Mouse (Mus musculus) limb, embryonic 14.5 days (tissue): ENCODE results near the gene Zan. TPM values are rescaled to one million over a fixed set of nuclear protein-coding genes. Genes with fewer than 3 reads are reported as not detected.

Source experiments
- ATAC-seq: fragments of 200-750 bp; cut with Nextera tagmentation; 2 replicates; pipeline ENCODE4 v1.8.0; 2017; ENCODE audit warnings: low read depth, moderate number of reproducible peaks, moderate TSS enrichment; ENCODE audit not compliant: low FRiP score
- DNase-seq: peaks from one replicate; pipeline ENCODE4 v3.0.0-alpha.2; 2015; ENCODE audit warnings: low spot score
- H3K27ac ChIP-seq: fragments of 300-500 bp; sonication (generic); replicated peaks from 2 replicates; pipeline ENCODE4 v1.5.1; 2014; ENCODE audit warnings: low read depth, mild to moderate bottlenecking, low read length, moderate library complexity, mixed read lengths
- H3K27me3 ChIP-seq: fragments of 300-500 bp; sonication (generic); 2 replicates; pipeline ENCODE4 v1.6.1; 2014; ENCODE audit warnings: low read length, mixed read lengths; ENCODE audit not compliant: control insufficient read depth, insufficient read depth
- H3K36me3 ChIP-seq: fragments of 300-500 bp; sonication (generic); 2 replicates; pipeline ENCODE4 v1.6.1; 2014; ENCODE audit warnings: mild to moderate bottlenecking, low read length, moderate library complexity, mixed read lengths; ENCODE audit not compliant: control insufficient read depth, insufficient read depth
- H3K4me1 ChIP-seq: fragments of 300-500 bp; sonication (generic); 2 replicates; pipeline ENCODE4 v1.6.1; 2014; ENCODE audit warnings: antibody characterized with exemption, low read length, mixed read lengths; ENCODE audit not compliant: control insufficient read depth, insufficient read depth
- H3K4me2 ChIP-seq: fragments of 300-500 bp; sonication (generic); replicated peaks from 2 replicates; pipeline ENCODE4 v1.6.1; 2014; ENCODE audit warnings: low read depth, mild to moderate bottlenecking, low read length, moderate library complexity; ENCODE audit not compliant: severe bottlenecking
- H3K4me3 ChIP-seq: fragments of 300-500 bp; sonication (generic); replicated peaks from 2 replicates; pipeline ENCODE4 v1.5.1; 2014; ENCODE audit warnings: low read length
- H3K9ac ChIP-seq: fragments of 300-500 bp; sonication (generic); 2 replicates; pipeline ENCODE4 v1.6.1; 2014; ENCODE audit warnings: mild to moderate bottlenecking, low read depth, low read length, moderate library complexity; ENCODE audit not compliant: severe bottlenecking
- H3K9me3 ChIP-seq: fragments of 300-500 bp; sonication (generic); 2 replicates; pipeline ENCODE4 v1.6.1; 2016; ENCODE audit warnings: low read length; ENCODE audit not compliant: control insufficient read depth
- POLR2A ChIP-seq: fragments of 200-500 bp; IDR thresholded peaks from 2 replicates; pipeline ENCODE4 v1.8.0; 2012; ENCODE audit warnings: inconsistent platforms, mild to moderate bottlenecking, moderate library complexity, borderline replicate concordance; ENCODE audit not compliant: insufficient read depth, insufficient read length; ENCODE audit errors: extremely low read depth
- WGBS: fragments of 180-500 bp; shearing (Covaris S2); extraction: QIAGEN DNeasy Blood & Tissue Kit; methylation state at CpG from one replicate; pipeline ENCODE4 v1.1.7; 2014; 5-methylcytosine and 5-hydroxymethylcytosine counted together
- polyA plus RNA-seq, 2 experiments: library from polyadenylated mRNA; depleted of rRNA in 1 of 2; stranded (reverse) in 1 of 2; unstranded in 1 of 2; fragments of >200 nt; fragmentation: Nextera tagmentation in 1 of 2; extraction: Ambion mirVana in 1 of 2; gene quantifications; 2 replicates each; pipeline versions ENCODE4 v1.2.1 to v1.2.3; 2012 to 2014

Gene Zan
- polyA plus RNA-seq, 2 experiments = 0.35 TPM; not detected in 1

DNA sequence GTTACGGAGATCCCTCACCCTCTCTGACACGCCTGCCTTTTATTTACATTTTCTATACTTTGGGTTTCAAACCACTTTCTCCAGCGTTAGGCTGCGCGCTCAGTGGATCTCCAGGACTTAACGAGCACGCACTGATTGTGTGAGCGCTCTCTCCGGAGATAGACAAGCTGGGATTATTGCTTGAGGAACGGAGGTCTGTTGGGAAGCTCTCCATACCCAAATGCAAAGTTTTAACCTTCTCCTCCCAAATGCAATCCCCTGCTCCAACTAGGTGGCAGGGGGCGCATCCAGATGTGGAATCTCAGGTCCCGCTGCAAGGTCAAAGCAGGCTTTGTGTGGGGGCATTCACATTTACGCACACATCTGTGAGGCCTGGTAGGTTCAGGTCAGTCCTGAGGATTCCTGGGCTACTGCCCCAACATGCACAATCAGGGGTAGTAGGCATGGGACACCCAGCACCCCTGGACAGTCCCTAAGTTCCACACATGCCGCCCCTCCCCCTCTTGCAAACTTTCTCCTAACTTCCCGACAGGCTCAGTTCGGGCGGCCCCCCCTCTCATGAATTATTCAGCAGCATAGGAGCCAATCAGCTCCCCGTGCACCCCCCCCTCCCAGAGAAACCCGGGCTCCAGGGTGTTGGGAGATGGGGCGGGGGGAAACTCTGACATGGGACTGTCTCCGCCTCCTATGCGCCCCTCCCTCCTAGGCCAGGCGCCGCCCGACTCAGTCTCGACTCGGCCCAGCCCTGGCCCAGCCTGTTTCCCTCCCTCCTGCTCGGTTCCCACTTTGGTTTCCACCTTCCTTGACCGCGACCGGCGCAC is 127.3 kb downstream of the Zan start, which contains the start of gene Ephb4:
Gene Ephb4, plus strand, starts transcription at position 726 of the 821 bp plus-strand sequence.
- peak; percentile 46; the same call in 1 of the 2 replicates for TF ChIP-seq POLR2A
- Histone ChIP-seq H3K27ac (peak within 1 kb of the TSS; percentile 97), H3K36me3 (peaks cover 12% of the 10 kb centered on the region), H3K4me3 (peak within 1 kb of the TSS; percentile 90), H3K4me2 (peak within 1 kb of the TSS; percentile 91), H3K9ac (peak within 1 kb of the TSS; percentile 95), H3K4me1 (peaks cover 37% of the 10 kb centered on the region), H3K27me3 (no peaks in the 10 kb centered on the region), H3K9me3 (no peaks in the 10 kb centered on the region)
- DNase-seq (peak; percentile 96), ATAC-seq (peak; percentile 96)
- under 1% methylated on average over 22 of the region's 32 CpGs for WGBS

DNA sequence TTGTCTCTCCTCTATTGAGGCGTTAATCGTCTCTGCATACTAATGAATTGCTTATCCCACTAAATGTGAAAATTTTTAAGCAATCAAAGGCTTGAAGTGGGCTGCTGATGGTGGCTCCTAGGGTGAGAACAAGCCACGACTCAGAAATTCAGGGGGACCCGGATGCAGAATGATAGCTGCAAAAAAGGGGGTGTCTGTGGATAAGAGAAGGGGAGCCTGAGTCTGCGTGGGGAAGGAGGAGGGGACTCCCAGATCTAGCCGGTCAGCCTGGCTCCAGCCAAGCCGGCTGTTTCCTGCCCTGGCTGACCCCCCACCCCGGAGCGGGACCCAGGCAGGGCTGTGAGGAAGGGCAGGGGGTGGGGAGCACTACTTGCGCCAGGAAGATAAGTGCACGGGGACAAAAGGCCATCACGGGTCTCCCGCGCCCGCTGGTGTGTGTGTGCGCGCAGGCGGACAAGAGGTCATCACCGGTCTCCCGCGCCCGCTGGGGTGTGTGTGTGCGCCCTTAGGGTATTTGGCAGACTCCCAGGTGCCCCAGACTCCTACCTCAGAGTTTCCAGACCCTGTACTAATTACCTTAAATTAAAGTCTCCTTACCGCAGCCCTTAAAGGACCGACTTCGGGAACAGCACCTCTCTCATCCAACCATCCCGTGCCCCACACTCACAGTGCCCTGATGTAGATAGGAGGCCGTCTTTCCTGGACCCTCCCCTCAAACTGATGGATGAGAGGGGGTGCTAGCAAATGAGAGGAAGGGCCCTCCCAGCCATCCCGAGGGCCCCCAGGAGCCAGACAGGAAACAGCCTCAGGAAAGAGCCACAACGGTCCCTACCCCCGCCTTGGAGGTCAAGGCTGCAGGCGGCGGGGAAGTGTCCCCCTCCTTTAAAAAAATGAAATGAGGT is 128.1 kb downstream of the Zan start:
- Histone ChIP-seq H3K9me3 (no peaks in the 10 kb centered on the region), H3K4me1 (peaks cover 32% of the 10 kb centered on the region), H3K27ac (peak overlapping the region; percentile 97), H3K27me3 (no peaks in the 10 kb centered on the region), H3K4me3 (peak overlapping the region; percentile 90), H3K9ac (peak overlapping the region; percentile 95), H3K36me3 (peaks cover 3% of the 10 kb centered on the region), H3K4me2 (peak overlapping the region; percentile 91)
- no peak for TF ChIP-seq POLR2A
- 2% methylated on average over 31 of the region's 33 CpGs for WGBS
- no peak for ATAC-seq
- no peak for DNase-seq

DNA sequence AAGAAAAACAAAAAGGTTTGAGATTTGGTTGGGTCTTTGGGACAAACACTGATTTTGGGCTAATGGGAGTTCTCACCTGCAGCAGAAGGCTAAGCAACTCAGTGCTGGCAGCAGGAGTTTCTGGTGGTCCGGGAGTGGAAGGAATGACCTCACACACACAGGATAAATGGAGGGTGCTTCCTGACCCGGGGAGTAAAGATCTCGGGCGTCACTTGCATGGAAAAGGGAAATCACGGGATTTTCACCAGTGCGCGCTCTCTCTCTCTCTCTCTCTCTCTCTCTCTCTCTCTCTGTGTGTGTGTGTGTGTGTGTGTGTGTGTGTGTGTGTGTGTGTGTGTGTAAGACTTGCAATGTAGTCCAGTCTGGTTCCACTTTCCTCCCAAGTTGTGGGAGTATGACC is 129.0 kb downstream of the Zan start:
- Histone ChIP-seq H3K4me2 (peak overlapping the region; percentile 91), H3K9me3 (no peaks in the 10 kb centered on the region), H3K27me3 (no peaks in the 10 kb centered on the region), H3K4me1 (peaks cover 27% of the 10 kb centered on the region), H3K36me3 (no peaks in the 10 kb centered on the region), H3K27ac (no peak overlapping the region), H3K4me3 (no peak overlapping the region), H3K9ac (no peak overlapping the region)
- ATAC-seq = no peak
- DNase-seq = no peak
- 11% methylated on average over 7 of the region's 7 CpGs for whole genome bisulfite sequencing
- no peak for TF ChIP-seq POLR2A

DNA sequence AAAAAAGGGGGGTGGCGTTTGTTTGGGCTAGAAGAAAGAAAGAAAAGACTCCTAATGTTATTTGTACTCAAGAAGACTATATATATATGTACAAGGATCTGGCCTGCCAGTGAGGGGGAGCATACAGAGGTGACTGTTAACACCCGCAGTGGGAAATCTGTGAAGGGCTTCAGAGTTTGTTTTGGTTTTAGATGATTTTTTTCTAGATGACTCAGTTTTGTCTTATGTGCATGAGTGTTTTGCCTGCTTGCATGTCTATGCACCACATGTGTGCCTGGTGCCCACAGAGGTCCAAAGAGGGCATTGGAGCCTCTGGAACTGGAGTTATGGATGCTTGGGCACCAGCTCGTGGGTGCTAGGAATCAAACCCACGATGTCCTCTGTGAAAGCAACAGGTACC is 129.9 kb downstream of the Zan start:
- Histone ChIP-seq H3K27ac (no peak overlapping the region), H3K9ac (no peak overlapping the region), H3K9me3 (no peaks in the 10 kb centered on the region), H3K36me3 (no peaks in the 10 kb centered on the region), H3K4me1 (peaks cover 21% of the 10 kb centered on the region), H3K4me2 (no peak overlapping the region), H3K27me3 (no peaks in the 10 kb centered on the region), H3K4me3 (no peak overlapping the region)
- ATAC-seq = no peak
- TF ChIP-seq POLR2A = no peak
- no peak for DNase-seq
- 76% methylated on average over 4 of the region's 4 CpGs for WGBS

DNA sequence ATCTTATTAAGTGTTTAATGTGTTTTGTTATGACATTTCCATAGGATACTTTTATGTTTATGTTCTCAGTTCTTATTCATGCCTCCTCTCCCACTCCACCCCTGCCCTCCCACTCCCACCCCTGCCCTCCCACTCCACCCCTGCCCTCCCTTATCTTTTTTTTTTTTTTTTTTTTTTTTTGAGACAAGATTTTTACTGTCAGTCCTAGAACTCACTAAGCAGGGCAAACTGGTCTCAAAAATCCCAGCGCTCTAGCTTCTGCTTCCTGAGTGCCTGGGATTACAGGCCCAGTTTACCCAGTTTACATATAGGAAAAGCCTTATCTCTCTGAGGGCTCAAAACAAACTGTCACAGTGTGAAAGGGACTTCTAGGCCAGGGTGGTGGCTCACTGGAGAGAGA is 130.5 kb downstream of the Zan start:
- no peaks in the 10 kb centered on the region for H3K36me3 ChIP-seq
- DNase-seq (no peak), ATAC-seq (no peak)
- H3K4me1 ChIP-seq = peaks cover 21% of the 10 kb centered on the region
- no peaks in the 10 kb centered on the region for H3K9me3 ChIP-seq
- no peak overlapping the region for H3K4me2 ChIP-seq
- no peak overlapping the region for H3K9ac ChIP-seq
- H3K4me3 ChIP-seq = no peak overlapping the region
- no peak for TF ChIP-seq POLR2A
- no peak overlapping the region for H3K27ac ChIP-seq
- no peaks in the 10 kb centered on the region for H3K27me3 ChIP-seq
- WGBS = 74% methylated on average over 1 of the region's 1 CpGs
